Mouse (Mus musculus) hindbrain, embryonic 11.5 days (tissue): ENCODE measurements around the gene Cd3eap. TPM values are rescaled to one million over a fixed set of nuclear protein-coding genes. Genes with fewer than 3 reads are reported as not detected.

Source experiments
- ATAC-seq: fragments of 200-750 bp; cut with Nextera tagmentation; 2 replicates; pipeline ENCODE4 v1.8.0; 2017; ENCODE audit warnings: mild to moderate bottlenecking, moderate TSS enrichment, moderate library complexity; ENCODE audit not compliant: low FRiP score
- DNase-seq: peaks from one replicate; pipeline ENCODE4 v3.0.0-alpha.2; 2015; ENCODE audit warnings: low spot score
- H3K27ac ChIP-seq: fragments of 300-500 bp; sonication (generic); 2 replicates; pipeline ENCODE4 v1.5.1; 2014; ENCODE audit warnings: mild to moderate bottlenecking, low read depth, low read length
- H3K27me3 ChIP-seq: fragments of 300-500 bp; sonication (generic); 2 replicates; pipeline ENCODE4 v1.6.1; 2014; ENCODE audit warnings: mild to moderate bottlenecking, low read length, moderate library complexity, mixed read lengths; ENCODE audit not compliant: control insufficient read depth, insufficient read depth
- H3K36me3 ChIP-seq: fragments of 300-500 bp; sonication (generic); 2 replicates; pipeline ENCODE4 v1.6.1; 2014; ENCODE audit warnings: mild to moderate bottlenecking, low read length, moderate library complexity, mixed read lengths; ENCODE audit not compliant: control insufficient read depth, insufficient read depth
- H3K4me1 ChIP-seq: fragments of 300-500 bp; sonication (generic); replicated peaks from 2 replicates; pipeline ENCODE4 v1.6.1; 2014; ENCODE audit warnings: low read length, mixed read lengths; ENCODE audit not compliant: control insufficient read depth, insufficient read depth
- H3K4me2 ChIP-seq: fragments of 300-500 bp; sonication (generic); replicated peaks from 2 replicates; pipeline ENCODE4 v1.6.1; 2014; ENCODE audit warnings: mild to moderate bottlenecking, low read depth, low read length
- H3K4me3 ChIP-seq: fragments of 300-500 bp; sonication (generic); 2 replicates; pipeline ENCODE4 v1.5.1; 2014; ENCODE audit warnings: low read depth, low read length
- H3K9ac ChIP-seq: fragments of 300-500 bp; sonication (generic); 2 replicates; pipeline ENCODE4 v1.6.1; 2014; ENCODE audit warnings: low read depth, low read length
- H3K9me3 ChIP-seq: fragments of 300-500 bp; sonication (generic); 2 replicates; pipeline ENCODE4 v1.6.1; 2016; ENCODE audit warnings: low read length; ENCODE audit not compliant: control insufficient read depth
- WGBS: fragments of 180-500 bp; shearing (Covaris S2); extraction: QIAGEN DNeasy Blood & Tissue Kit; methylation state at CpG from one replicate; pipeline ENCODE4 v1.1.7; 2014; 5-methylcytosine and 5-hydroxymethylcytosine counted together
- polyA plus RNA-seq: library from polyadenylated mRNA; unstranded; fragments of >200 nt; fragmentation: Nextera tagmentation; extraction: Ambion mirVana; gene quantifications from 2 replicates; pipeline ENCODE4 v1.2.1, GENCODE M21; 2014

Cd3eap gene
- polyA plus RNA-seq, 1 experiment from 2014 or later = 14.7 TPM

GRCm38 (mm10) chr7:19322489-19322888, 36.8 kb downstream of the Cd3eap start:
- no peak overlapping the region for H3K4me3 ChIP-seq
- H3K36me3 ChIP-seq = no peaks in the 10 kb centered on the region
- H3K27me3 ChIP-seq = 0 out of 2 replicates have a peak, but pooled peaks cover 2% of the 10 kb centered on the region
- H3K27ac ChIP-seq = no peak overlapping the region
- WGBS = 54% methylated on average over 9 of the region's 9 CpGs
- no peak overlapping the region for H3K9ac ChIP-seq
- ATAC-seq = no peak
- no peak for DNase-seq
- H3K4me1 ChIP-seq = 0 out of 2 replicates have a peak, but pooled peaks cover 10% of the 10 kb centered on the region
- H3K9me3 ChIP-seq = no peaks in the 10 kb centered on the region
- H3K4me2 ChIP-seq = no peak overlapping the region

- H3K4me3 ChIP-seq = no peak overlapping the region
- WGBS = 57% methylated on average over 5 of the region's 5 CpGs
- H3K4me1 ChIP-seq = 0 out of 2 replicates have a peak, but pooled peaks cover 6% of the 10 kb centered on the region
- no peaks in the 10 kb centered on the region for H3K9me3 ChIP-seq
- ATAC-seq = no peak
- no peak for DNase-seq
- 0 out of 2 replicates have a peak, but pooled peaks cover 2% of the 10 kb centered on the region for H3K27me3 ChIP-seq
- no peak overlapping the region for H3K4me2 ChIP-seq
- H3K9ac ChIP-seq = no peak overlapping the region
- no peaks in the 10 kb centered on the region for H3K36me3 ChIP-seq
- H3K27ac ChIP-seq = no peak overlapping the region
These were observed 37.8 kb downstream of the Cd3eap start for GRCm38 (mm10) chr7:19321464-19321863.

DNA sequence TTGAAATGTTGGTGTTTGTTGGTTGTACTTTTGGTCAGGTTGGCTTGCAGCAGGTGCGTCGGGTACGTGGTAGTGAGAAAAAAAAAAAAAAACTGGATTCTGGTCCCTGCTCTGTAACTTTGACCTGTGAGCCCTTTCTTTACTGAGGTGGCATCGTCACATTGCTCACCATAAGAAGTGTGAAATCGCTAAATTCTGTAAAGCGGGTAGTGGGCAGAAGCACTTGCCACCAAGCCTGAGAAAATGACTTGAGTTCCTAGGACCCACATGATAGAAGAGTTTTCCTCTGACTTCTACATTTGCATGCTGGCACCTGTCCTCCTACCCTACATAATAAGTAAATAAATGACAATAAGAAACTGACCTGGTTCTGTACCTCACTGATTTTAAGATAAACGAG, 38.6 kb downstream of the Cd3eap start:
- H3K9ac ChIP-seq = no peak overlapping the region
- H3K4me3 ChIP-seq = no peak overlapping the region
- H3K4me2 ChIP-seq = peak overlapping the region; percentile 87
- ATAC-seq = no peak
- no peaks in the 10 kb centered on the region for H3K36me3 ChIP-seq
- DNase-seq = no peak
- WGBS = 40% methylated on average over 7 of the region's 7 CpGs
- H3K4me1 ChIP-seq = 0 out of 2 replicates have a peak, but pooled peaks cover 6% of the 10 kb centered on the region
- H3K27me3 ChIP-seq = 0 out of 2 replicates have a peak, but pooled peaks cover 2% of the 10 kb centered on the region
- H3K27ac ChIP-seq = no peak overlapping the region
- no peaks in the 10 kb centered on the region for H3K9me3 ChIP-seq

- no peaks in the 10 kb centered on the region for H3K36me3 ChIP-seq
- H3K9ac ChIP-seq = peak overlapping the region; percentile 29; the same call in 1 of the 2 replicates
- peak overlapping the region; percentile 87 for H3K4me2 ChIP-seq
- ATAC-seq (peak; percentile 96), DNase-seq (peak; percentile 99)
- 0 out of 2 replicates have a peak, but pooled peaks cover 2% of the 10 kb centered on the region for H3K27me3 ChIP-seq
- H3K4me1 ChIP-seq = 0 out of 2 replicates have a peak, but pooled peaks cover 6% of the 10 kb centered on the region
- no peaks in the 10 kb centered on the region for H3K9me3 ChIP-seq
- H3K4me3 ChIP-seq = peak overlapping the region; percentile 32
- WGBS = under 1% methylated on average over 41 of the region's 41 CpGs
- no peak overlapping the region; the same call in 1 of the 2 replicates for H3K27ac ChIP-seq
These were observed 39.4 kb downstream of the Cd3eap start for GRCm38 (mm10) chr7:19319906-19320305.

DNA sequence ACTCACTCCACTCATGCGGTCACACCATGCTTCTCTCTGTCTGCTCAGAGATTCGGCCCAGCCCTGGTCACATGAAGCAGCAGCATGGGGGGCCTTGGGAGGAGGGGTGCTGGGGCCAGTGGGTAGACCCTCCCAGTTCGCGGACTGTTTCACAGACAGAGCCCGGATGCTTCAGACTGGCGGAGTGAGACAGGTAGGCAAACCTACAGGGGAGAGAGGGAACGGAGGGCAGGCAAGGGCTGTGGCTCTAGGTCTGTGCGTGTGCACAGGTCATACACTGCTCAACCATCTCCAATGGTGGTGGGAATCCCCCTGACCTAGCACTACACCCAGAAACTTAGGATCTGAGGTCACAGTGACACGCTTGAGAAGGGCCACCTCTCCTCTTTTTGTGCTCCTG, 39.8 kb downstream of the Cd3eap start:
- Histone ChIP-seq H3K4me3 (peak overlapping the region; percentile 32), H3K4me2 (peak overlapping the region; percentile 87), H3K4me1 (0 out of 2 replicates have a peak, but pooled peaks cover 6% of the 10 kb centered on the region), H3K27me3 (0 out of 2 replicates have a peak, but pooled peaks cover 2% of the 10 kb centered on the region), H3K9ac (peak overlapping the region; percentile 29), H3K9me3 (no peaks in the 10 kb centered on the region), H3K36me3 (no peaks in the 10 kb centered on the region), H3K27ac (no peak overlapping the region)
- 15% methylated on average over 9 of the region's 9 CpGs for WGBS
- DNase-seq (no peak), ATAC-seq (peak; percentile 75)

- DNase-seq (no peak), ATAC-seq (no peak)
- WGBS = 81% methylated on average over 7 of the region's 7 CpGs
- no peak overlapping the region for H3K27ac ChIP-seq
- H3K9me3 ChIP-seq = no peaks in the 10 kb centered on the region
- 0 out of 2 replicates have a peak, but pooled peaks cover 6% of the 10 kb centered on the region for H3K4me1 ChIP-seq
- no peaks in the 10 kb centered on the region for H3K36me3 ChIP-seq
- no peak overlapping the region for H3K4me3 ChIP-seq
- no peak overlapping the region for H3K9ac ChIP-seq
- peaks cover 6% of the 10 kb centered on the region; the same call in 1 of the 2 replicates for H3K27me3 ChIP-seq
- no peak overlapping the region for H3K4me2 ChIP-seq
These were observed 40.6 kb downstream of the Cd3eap start for GRCm38 (mm10) chr7:19318676-19319075.

DNA sequence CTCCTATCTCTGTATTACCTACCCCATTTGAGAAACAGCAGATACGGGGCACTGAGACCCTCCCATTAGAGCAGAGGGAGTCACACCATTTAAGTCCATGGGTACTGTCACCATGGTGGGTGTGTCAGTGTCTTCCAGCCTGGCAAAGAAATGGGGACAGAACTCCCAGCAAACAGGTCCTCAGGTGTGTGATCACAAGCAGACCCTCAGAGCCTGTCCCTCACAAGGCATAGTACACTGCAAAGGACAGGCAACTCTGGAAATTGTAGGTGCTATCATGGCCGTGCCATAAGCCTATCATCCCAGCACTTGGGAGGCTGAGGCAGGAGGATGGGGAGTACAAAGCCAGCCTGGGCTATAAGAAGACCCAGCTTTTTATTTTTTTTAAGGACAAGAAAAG, 41.1 kb downstream of the Cd3eap start:
- ATAC-seq (no peak), DNase-seq (no peak)
- 0 out of 2 replicates have a peak, but pooled peaks cover 6% of the 10 kb centered on the region for H3K4me1 ChIP-seq
- no peak overlapping the region for H3K4me3 ChIP-seq
- peaks cover 6% of the 10 kb centered on the region; the same call in 1 of the 2 replicates for H3K27me3 ChIP-seq
- no peak overlapping the region for H3K9ac ChIP-seq
- H3K4me2 ChIP-seq = no peak overlapping the region
- no peaks in the 10 kb centered on the region for H3K9me3 ChIP-seq
- H3K36me3 ChIP-seq = no peaks in the 10 kb centered on the region
- H3K27ac ChIP-seq = no peak overlapping the region
- 67% methylated on average over 2 of the region's 2 CpGs for WGBS

DNA sequence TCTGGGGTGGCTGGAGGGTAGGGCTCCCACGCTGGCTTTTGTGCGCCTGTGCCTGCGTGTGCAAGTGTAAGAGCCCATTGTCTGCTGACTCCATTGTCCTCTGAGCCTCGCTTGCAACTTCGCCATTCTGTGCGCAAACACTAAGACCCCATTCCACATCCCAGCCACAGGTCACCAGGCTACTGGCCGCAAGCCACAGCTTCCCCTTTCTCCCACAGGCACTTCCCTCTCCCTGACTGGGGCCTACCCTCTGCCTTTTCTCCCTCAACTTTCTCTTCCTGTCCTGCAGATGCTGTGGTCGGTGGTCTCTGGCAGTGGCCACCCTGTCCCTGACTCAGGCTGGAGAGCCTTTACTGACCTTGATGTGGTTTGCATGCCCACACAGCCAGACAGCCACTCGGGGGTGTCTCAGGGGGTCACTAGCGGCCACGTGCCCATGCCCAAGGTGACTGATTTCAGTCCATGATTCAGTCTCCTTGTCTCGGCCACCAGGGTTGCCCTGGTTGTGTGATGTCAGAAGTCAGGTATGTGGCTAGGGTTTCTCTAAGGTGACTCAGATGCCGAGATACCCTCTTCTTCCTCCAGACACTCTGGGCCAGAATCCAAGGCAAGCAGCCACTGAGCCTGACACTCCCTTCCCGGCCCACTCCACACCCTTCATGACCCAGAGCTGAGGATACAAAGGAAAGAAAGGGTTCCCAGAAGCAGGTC, 42.7 kb downstream of the Cd3eap start:
- Histone ChIP-seq H3K27me3 (peaks cover 6% of the 10 kb centered on the region; the same call in 1 of the 2 replicates), H3K9ac (0 out of 2 replicates have a peak overlapping the region, but pooled peaks have one; percentile 31)

More for the DNA sequence above, 42.7 kb downstream of the Cd3eap start:
- Histone ChIP-seq H3K4me2 (no peak overlapping the region), H3K36me3 (no peaks in the 10 kb centered on the region), H3K4me1 (0 out of 2 replicates have a peak, but pooled peaks cover 6% of the 10 kb centered on the region), H3K27ac (no peak overlapping the region), H3K9me3 (no peaks in the 10 kb centered on the region), H3K4me3 (no peak overlapping the region)
- ATAC-seq (no peak), DNase-seq (no peak)
- 49% methylated on average over 14 of the region's 14 CpGs for WGBS
